Mouse (Mus musculus): ENCODE data around the gene Gm21560. TPM values are rescaled to one million over a fixed set of nuclear protein-coding genes. Genes with fewer than 3 reads are reported as not detected.
"Not testable (repeated sequence)": the region's sequence is repeated elsewhere in the genome, so short reads cannot be mapped to it uniquely, and the experiment has no call there.

The Gm21560 gene
- not detected in 2 replicates for polyA plus RNA-seq (2012; ENCODE audit: insufficient read depth, insufficient read length, missing spikeins)

DNA sequence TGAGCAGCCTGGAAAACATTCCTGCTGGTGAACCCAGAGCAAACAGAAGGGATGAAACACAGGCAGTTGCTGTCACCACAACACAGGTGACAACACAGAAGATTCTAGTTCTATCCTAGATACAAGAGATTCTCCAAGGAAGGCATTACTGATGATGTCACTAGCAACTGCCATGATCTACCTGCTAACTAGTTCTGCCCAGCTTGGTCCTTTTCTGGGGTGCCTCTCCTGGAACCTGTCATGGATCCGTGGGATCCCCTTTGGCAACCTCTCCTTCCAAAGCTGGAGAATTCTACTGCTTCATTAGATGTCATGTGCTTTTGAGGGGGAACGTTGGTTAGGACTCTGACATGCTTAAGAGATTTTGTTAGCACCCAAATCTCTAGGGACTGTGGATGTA is at the start of gene Gm21560:
TSS of gene Gm21560 (minus strand) at position 101 of the 400 bp plus-strand sequence.
- H3K4me1 ChIP-seq (ENCODE audit: control insufficient read depth, insufficient read depth, insufficient read length, low read length); H3K4me3 ChIP-seq (ENCODE audit: insufficient read depth, low read depth, low read length); H3K27ac ChIP-seq (replicated peaks; ENCODE audit: low read depth, low read length): not testable (repeated sequence)

DNA sequence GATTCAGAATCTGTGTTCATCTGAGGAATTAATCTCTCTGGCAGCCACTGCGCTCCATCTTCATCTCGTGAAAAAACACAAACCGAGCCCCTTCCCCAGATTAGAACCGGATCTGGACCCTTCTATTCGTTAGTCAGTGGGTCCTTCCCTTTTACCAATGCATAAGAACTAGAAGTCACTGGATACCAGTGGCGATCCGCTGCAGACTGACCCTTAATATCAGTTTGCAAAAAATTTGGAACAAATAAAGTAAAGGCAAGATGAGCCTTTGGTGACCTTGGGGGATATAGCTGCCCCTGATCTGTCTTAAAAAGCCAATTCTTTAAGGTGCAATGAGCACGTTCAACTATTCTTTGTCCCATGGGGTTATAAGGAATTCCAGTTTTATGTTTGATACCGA is 55.6 kb downstream of the Gm21560 start:
- not testable (repeated sequence) for H3K4me3 ChIP-seq (ENCODE audit: insufficient read depth, low read depth, low read length); H3K4me1 ChIP-seq (ENCODE audit: control insufficient read depth, insufficient read depth, insufficient read length, low read length); H3K27ac ChIP-seq (replicated peaks; ENCODE audit: low read depth, low read length)

DNA sequence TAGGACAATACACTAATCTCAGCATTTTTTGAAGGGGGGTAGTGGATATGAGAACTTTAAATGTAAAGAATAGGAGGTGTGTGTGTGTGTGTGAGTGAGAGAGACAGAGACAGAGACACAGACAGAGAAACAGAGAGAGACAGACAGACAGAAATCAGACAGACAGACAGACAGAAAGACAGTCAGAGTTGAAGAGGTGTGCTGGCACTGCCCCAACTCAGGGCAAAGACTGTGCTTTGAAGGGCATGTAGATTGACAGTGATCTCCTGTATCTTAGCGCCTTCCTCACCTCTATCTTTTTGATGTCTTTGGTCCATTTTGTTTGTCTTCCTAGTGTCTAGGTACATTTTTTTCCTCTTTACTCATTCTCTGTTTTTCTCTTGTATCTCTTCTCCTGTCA is 58.0 kb downstream of the Gm21560 start:
- not testable (repeated sequence) for H3K4me3 ChIP-seq (ENCODE audit: insufficient read depth, low read depth, low read length); H3K27ac ChIP-seq (replicated peaks; ENCODE audit: low read depth, low read length); H3K4me1 ChIP-seq (ENCODE audit: control insufficient read depth, insufficient read depth, insufficient read length, low read length)

Other genes with a start within 250 kb of the Gm21560 start
- not detected in 2 replicates for gene Gm3453, start 240.2 kb downstream of the Gm21560 start, polyA plus RNA-seq (2012; ENCODE audit: insufficient read depth, insufficient read length, missing spikeins)
- not detected in 2 replicates for gene Gm6337, start 161.0 kb downstream of the Gm21560 start, polyA plus RNA-seq (2012; ENCODE audit: insufficient read depth, insufficient read length, missing spikeins)
- not detected in 2 replicates for gene Gm8206, start 125.3 kb downstream of the Gm21560 start, polyA plus RNA-seq (2012; ENCODE audit: insufficient read depth, insufficient read length, missing spikeins)
- not detected in 2 replicates for gene Gm3468, start 110.6 kb downstream of the Gm21560 start, polyA plus RNA-seq (2012; ENCODE audit: insufficient read depth, insufficient read length, missing spikeins)
- not detected in 2 replicates for gene Gm3476, start 93.5 kb downstream of the Gm21560 start, polyA plus RNA-seq (2012; ENCODE audit: insufficient read depth, insufficient read length, missing spikeins)
- gene Gm3411, start 68.0 kb upstream of the Gm21560 start, polyA plus RNA-seq (2012; ENCODE audit: insufficient read depth, insufficient read length, missing spikeins): not detected in 2 replicates
- gene Gm21103, start 85.6 kb upstream of the Gm21560 start, polyA plus RNA-seq (2012; ENCODE audit: insufficient read depth, insufficient read length, missing spikeins): not detected in 2 replicates
- not detected in 2 replicates for gene Gm3618, start 124.4 kb upstream of the Gm21560 start, polyA plus RNA-seq (2012; ENCODE audit: insufficient read depth, insufficient read length, missing spikeins)
- not detected in 2 replicates for gene Gm16440, start 171.0 kb upstream of the Gm21560 start, polyA plus RNA-seq (2012; ENCODE audit: insufficient read depth, insufficient read length, missing spikeins)
- not detected in 2 replicates for gene Gm3591, start 193.2 kb upstream of the Gm21560 start, polyA plus RNA-seq (2012; ENCODE audit: insufficient read depth, insufficient read length, missing spikeins)
- not detected in 2 replicates for gene Gm3594, start 225.3 kb upstream of the Gm21560 start, polyA plus RNA-seq (2012; ENCODE audit: insufficient read depth, insufficient read length, missing spikeins)

Data from brown adipose tissue, adult 24 weeks (tissue).